Mouse (Mus musculus): ENCODE measurements around the gene Rpl23a.

- no peak for TF ChIP-seq FLI1 (IDR thresholded peaks at IDR 0.05; ENCODE audit: low read length)
- no peak for TF ChIP-seq GATA1 (IDR thresholded peaks at IDR 0.05; ENCODE audit: borderline replicate concordance, low read length)
Observed at GRCm38 (mm10) chr11:78162504-78162903, 20.9 kb downstream of the Rpl23a start.
